In genomic region chr2:156421381-156422110, GRCm38 (mm10) we compare ENCODE assay signal across 8 mouse cellular contexts. TPM values are rescaled to one million over a fixed set of nuclear protein-coding genes. Genes with fewer than 3 reads are reported as not detected.
DNase-seq lines count a peak whose midpoint lies in the region; ATAC-seq and TF ChIP-seq lines count a peak whose summit lies in the region.

No protein-coding gene starts in this region.

- no peaks in the 10 kb centered on the region for H3K36me3 ChIP-seq in megakaryocyte, embryonic 14.5 days (replicated peaks; ENCODE audit: low read length)

- H3K9me3 ChIP-seq in megakaryocyte, embryonic 14.5 days = peaks cover 11% of the 10 kb centered on the region

- TF ChIP-seq POLR2A in cortical plate, adult 2 months (IDR thresholded peaks at IDR 0.05; ENCODE audit: extremely low read depth, insufficient read depth, low read length) = no peak

- peak; percentile 57 for ATAC-seq in CD4-positive, CD25-positive, alpha-beta regulatory T cell, adult 4 months
- peak; percentile 5 to 29; a peak in 3 of 4 replicates for ATAC-seq in hematopoietic stem cell, adult 5-6 weeks (replicated peaks in 1 of 2; ENCODE audit: insufficient read depth in 1 of 2, low FRiP score in 2 of 2, low TSS enrichment in 1 of 2, low read depth in 1 of 2, poor library complexity in 2 of 2, severe bottlenecking in 2 of 2)

- peak; percentile 48 for DNase-seq in 3134 (ENCODE audit: extremely low read depth, insufficient read length, low spot score)
- DNase-seq in layer of hippocampus, postnatal 25 days (ENCODE audit: extremely low spot score in 1 of 2, low spot score in 1 of 2) = peak; percentile 33 to 49
- DNase-seq in right cerebral cortex, postnatal 25 days = peak; percentile 64
- no peak for DNase-seq in gastrocnemius, adult 18-20 months (ENCODE audit: low spot score)

- H3K4me1 ChIP-seq in cortical plate, adult 2 months (ENCODE audit: control insufficient read depth, insufficient read depth, low read length) = no peaks in the 10 kb centered on the region
- H3K4me1 ChIP-seq in megakaryocyte, embryonic 14.5 days = peaks cover 31% of the 10 kb centered on the region

- H3K27ac ChIP-seq in cortical plate, adult 2 months (ENCODE audit: insufficient read depth, low read length) = 0 out of 2 replicates have a peak overlapping the region, but pooled peaks have one; percentile 18

- TF ChIP-seq CTCF in cortical plate, adult 2 months (IDR thresholded peaks at IDR 0.05; ENCODE audit: extremely low read depth, insufficient read depth, low read length) = no peak

- peak overlapping the region; percentile 68 for H3K4me3 ChIP-seq in cortical plate, adult 2 months (ENCODE audit: insufficient read depth, low read length)
- H3K4me3 ChIP-seq in megakaryocyte, embryonic 14.5 days (replicated peaks) = peak overlapping the region; percentile 93

- peaks cover 98% of the 10 kb centered on the region for H3K27me3 ChIP-seq in megakaryocyte, embryonic 14.5 days (replicated peaks)

RNA-seq across cellular contexts. Expression of gene Epb41l1, which starts 0.8 kb away (rescaled TPM):
- polyA plus RNA-seq in CD4-positive, CD25-positive, alpha-beta regulatory T cell, adult 4 months (2017; shearing (Covaris generic)) = under 1 TPM in 1 of 2 experiments, not detected in 1; 0.24 TPM
- 226 and 245 TPM in 2 replicates for polyA plus RNA-seq in cortical plate, adult 2 months (2012; rRNA removed)
- 2.3 and 5.4 TPM in 2 replicates for total RNA-seq in hematopoietic stem cell, adult 5-6 weeks (2017)
- total RNA-seq in layer of hippocampus, postnatal 25 days (2021) = 100 to 1,000 TPM; 310 to 347 TPM
- polyA plus RNA-seq in megakaryocyte, embryonic 14.5 days (2012; ENCODE audit: insufficient read depth, low replicate concordance) = 7.0 TPM in 1 of 2 replicates, not detected in the other
- 1 to 10 TPM; 4.6 to 4.8 TPM for total RNA-seq in gastrocnemius, adult 18-20 months (2021)

Comparison
In these comparisons a context has a peak if more than half of its experiments do, and no peak if none do; other contexts are left out.
1. RNA of gene Epb41l1, which starts 0.8 kb away (total RNA-seq): 310 to 347 TPM in layer of hippocampus, postnatal 25 days; 4.6 to 4.8 TPM in gastrocnemius, adult 18-20 months and 2.3 to 5.4 TPM in hematopoietic stem cell, adult 5-6 weeks; every median in the first group is over 10 times any median in the second.